Mouse (Mus musculus) cerebellum, postnatal 10 days (tissue): ENCODE measurements around the gene Klhl3.
A peak's percentile ranks its signal among the peaks of the same experiment; 100 is the strongest.

Source experiments
- DNase-seq, 2 experiments: peaks; one replicate each; pipeline ENCODE4 v3.0.0; 2021; ENCODE audit warnings: mixed read lengths in 2 of 2

Gene Klhl3

GRCm38 (mm10) chr13:58124278-58124677, 10.9 kb upstream of the Klhl3 start:
- DNase-seq: no peak

DNA sequence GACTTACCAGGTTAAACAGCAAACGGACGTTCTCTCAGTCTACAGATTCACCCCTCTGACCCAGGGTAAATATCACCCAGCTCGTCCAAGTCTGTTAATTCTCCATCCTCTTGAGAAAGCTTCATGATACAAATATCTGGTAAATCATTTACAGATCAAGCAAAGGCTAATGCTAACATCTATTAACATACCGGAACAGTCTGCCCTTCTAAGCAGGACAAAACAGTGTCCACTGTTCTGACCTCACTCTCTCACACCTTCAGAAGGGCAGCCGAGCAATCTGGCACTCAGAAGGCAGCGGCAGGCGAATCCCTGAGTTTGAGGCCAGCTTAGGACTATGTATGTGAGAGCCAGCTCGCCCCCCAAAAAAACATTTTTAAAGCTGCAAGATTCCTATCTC, 10.0 kb upstream of the Klhl3 start:
- no peak for DNase-seq

- DNase-seq: no peak
Observed at GRCm38 (mm10) chr13:58122786-58123297, 9.4 kb upstream of the Klhl3 start.

GRCm38 (mm10) chr13:58117318-58118017, 4.1 kb upstream of the Klhl3 start:
- peak; percentile 80 to 84 for DNase-seq

DNA sequence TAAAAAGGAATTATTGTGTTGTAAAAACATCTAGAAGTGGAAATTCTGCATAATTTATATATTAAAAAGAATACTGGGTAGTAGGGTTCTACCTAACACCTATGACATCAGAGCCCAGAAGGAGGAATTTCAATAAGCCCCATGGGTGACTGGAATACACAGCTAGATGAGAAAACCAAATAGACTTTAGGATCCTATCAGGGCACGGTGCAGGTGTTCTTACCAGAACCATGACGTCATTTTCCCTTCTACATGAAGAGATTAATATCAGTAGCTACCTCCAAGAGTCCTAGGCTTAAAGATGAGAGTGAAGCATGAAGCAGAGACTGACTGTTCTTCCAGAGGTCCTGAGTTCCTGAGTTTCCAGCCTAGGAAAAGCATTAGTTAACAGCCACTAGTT, 3.4 kb upstream of the Klhl3 start:
- no peak for DNase-seq

- no peak for DNase-seq
Observed at GRCm38 (mm10) chr13:58115227-58115626, 1.8 kb upstream of the Klhl3 start.

DNA sequence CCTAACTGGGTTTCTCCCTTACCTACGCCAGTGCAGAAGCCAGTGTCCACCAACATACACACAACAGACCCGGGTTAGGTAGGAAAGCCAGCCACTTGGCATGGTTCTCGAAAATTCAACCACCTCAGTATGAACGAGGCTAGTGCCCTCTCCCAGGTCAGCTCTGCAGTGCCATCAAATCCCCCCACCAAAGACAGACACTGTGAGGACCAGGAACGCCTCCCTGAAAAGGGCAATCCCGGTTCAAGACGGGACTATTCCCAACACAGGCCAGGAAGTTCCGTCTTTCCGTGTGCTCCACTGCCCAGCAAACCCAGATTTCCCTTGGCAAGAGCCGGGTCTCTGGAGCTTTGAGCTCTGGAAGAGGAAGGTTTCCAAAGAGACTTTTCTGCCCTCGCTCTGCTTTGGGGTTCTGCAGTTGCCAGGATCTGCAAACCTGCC, 771 bp downstream of the Klhl3 start:
- DNase-seq: peak; percentile 51 to 59

DNA sequence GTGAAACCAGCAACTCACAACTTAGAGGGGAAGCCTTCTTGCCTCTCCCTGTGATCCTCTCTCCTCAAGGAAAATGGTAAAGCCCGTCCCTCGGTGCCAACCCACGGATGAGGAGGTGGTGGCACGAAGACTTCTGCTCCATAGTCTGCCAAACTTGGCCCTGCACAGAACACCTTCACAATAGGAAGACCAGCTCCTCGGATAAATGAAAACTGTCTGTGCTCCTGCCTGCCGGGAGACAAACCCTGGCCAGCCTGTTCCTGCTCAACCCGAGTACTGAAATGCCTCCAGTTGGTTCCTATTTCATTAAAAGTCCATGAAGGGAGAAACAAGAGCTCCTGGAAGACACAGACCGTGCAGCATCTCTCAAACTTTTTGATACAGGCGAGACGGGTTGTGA, 1.2 kb downstream of the Klhl3 start:
- no peak for DNase-seq

DNA sequence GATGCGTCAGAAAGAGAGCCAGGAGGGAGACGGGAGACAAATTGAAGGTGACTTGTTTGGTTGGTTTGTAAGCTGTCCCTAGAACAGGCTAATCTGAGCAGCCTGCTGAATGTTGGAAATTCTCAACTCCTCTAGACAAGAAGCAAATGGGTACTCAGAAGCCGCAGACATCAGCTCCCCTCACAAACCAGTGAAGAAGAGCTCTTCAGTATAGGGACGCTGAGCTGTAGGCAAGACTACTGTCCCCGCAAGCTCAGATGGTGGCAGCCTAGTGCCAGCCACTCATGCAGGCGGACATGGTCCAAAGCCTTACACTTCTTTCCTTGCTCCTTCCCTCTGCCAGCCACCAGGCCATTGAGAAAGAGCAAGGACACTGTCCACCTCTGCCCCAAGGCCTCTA, 2.1 kb downstream of the Klhl3 start:
- peak; percentile 26 to 35 for DNase-seq

- no peak for DNase-seq
Observed at GRCm38 (mm10) chr13:58090643-58091042, 22.7 kb downstream of the Klhl3 start.

DNA sequence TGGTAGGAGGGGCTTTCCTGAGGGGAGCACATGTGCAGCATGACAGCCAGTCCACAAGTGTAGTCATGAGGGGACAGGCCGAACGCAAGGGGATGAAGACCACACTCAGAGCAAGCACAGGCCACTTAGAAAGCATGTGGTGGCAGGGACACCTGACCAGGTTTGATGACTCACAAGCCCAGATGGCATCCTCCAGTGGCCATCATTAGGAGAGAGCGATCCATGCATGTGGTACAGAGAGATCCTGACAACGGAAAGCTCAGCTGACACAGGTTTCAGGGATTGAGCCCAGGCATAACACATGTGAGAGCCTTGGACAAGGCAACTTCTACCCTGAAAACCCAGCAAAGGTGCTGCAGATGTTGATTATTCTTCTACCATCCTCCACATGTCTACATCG, 29.0 kb downstream of the Klhl3 start:
- no peak for DNase-seq

- no peak for DNase-seq
Observed at GRCm38 (mm10) chr13:58083521-58083920, 29.9 kb downstream of the Klhl3 start.

DNA sequence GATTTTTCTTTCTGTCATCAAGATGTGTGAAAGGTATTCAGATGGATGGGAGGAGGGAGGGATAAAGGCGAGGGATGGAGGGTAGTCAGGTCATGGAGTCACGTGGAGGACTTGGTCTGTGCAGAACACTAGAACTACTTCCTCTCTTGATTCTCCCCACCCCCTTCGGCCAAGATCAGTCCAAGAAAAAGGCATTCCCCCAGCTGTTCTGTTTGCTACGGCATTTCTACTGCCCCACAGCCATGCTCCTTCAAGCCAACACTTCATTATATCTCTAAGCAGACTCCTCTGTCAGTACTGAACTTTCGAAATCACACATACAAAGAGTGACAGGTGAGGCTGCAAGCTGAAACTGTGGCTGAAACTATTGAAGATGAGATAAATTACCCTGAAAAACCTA, 30.3 kb downstream of the Klhl3 start:
- DNase-seq: no peak

DNA sequence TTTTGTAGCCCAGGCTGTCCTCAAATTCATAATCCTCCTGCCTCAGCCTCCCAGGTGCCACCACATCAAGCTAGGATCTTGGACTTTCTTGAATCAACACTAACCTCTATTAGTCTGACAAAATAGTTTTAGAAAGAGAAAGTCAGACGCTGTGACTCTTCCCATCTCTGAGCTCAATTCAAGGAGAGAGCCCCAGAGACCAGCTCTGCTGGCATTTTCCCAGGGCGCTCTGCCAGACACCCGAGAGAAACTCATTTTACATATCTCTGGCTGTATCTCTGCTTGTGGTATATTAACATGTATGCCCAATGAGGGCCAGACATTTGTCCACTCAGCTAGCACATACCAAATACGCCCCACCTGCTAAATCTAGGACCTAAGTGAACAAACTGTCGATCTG, 35.0 kb downstream of the Klhl3 start:
- DNase-seq: peak; percentile 40 to 42

DNA sequence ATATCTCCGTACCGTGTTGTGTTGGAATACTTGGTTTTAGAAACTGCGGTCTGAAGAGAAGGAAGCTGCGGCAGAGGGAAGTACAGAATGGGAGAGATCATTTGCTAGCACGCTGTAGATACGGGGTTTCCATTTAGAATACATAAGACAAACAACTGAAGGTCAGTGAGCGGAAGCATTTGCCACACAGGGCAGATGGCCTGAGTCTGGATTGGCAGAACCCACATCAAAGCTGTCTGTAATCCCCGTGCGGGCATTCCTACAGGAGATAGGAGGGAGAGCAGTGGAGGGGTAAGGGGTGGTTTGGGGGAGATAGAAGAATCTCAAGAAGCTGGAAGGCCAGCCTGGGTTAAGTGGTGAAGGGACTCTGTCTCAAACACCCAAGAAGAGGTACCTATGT, 38.5 kb downstream of the Klhl3 start:
- peak; percentile 70 to 71 for DNase-seq

DNA sequence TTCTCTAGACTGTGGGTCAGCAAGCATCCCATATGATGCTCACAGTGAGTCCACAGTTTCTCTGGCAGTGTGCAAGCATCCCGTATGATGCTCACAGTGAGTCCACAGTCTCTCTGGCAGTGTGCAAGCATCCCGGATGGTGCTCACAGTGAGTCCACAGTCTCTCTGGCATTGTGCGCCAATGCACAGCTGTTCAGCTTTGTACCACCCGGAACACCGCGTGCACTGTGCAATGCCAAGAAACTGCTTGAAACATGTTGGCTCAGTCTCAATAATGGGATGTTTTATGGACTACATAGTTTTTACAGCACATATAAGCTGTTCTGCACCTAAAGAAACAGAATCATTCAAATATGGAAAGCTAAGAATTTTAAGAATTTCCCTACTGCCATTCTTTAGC, 38.9 kb downstream of the Klhl3 start:
- peak; percentile 82 to 83 for DNase-seq

DNA sequence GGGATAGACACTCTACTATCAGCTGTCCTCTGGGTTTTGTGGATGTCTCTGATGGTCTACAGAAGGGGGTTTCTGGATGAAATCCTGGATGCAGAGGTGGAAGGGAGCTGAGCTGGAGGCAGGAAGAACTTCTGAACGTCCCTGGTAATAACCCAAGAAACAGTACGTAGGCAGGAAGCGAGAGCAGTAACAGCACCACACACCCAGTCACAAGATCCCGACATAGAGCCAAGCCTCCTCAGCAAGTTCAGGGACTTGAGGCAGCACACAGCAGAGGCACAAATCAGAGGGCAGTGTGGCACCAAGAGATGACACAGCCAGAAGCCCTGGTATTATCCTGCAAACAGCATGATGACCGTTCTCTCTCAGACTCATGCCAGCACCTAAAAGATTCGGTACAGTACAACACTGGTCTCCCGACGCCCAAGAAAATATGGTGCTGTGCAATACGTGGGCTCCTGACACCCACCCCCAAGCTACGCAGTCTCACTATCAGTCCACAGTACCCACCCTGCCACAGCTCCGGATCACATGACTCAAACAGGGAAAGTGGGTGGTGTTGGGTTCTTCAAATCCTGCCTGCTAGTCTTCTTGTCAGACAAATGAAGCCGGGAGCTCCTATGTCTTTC, 40.0 kb downstream of the Klhl3 start:
- no peak for DNase-seq

- no peak for DNase-seq
Observed at GRCm38 (mm10) chr13:58071209-58071608, 42.2 kb downstream of the Klhl3 start.

GRCm38 (mm10) chr13:58070504-58070903, 42.9 kb downstream of the Klhl3 start:
- DNase-seq: peak in 1 of 2 experiments; percentile 35

- DNase-seq: peak in 1 of 2 experiments; percentile 38
Observed at GRCm38 (mm10) chr13:58068421-58069209, 44.8 kb downstream of the Klhl3 start.

GRCm38 (mm10) chr13:58067540-58068103, 45.8 kb downstream of the Klhl3 start:
- peak; percentile 31 to 37 for DNase-seq

DNA sequence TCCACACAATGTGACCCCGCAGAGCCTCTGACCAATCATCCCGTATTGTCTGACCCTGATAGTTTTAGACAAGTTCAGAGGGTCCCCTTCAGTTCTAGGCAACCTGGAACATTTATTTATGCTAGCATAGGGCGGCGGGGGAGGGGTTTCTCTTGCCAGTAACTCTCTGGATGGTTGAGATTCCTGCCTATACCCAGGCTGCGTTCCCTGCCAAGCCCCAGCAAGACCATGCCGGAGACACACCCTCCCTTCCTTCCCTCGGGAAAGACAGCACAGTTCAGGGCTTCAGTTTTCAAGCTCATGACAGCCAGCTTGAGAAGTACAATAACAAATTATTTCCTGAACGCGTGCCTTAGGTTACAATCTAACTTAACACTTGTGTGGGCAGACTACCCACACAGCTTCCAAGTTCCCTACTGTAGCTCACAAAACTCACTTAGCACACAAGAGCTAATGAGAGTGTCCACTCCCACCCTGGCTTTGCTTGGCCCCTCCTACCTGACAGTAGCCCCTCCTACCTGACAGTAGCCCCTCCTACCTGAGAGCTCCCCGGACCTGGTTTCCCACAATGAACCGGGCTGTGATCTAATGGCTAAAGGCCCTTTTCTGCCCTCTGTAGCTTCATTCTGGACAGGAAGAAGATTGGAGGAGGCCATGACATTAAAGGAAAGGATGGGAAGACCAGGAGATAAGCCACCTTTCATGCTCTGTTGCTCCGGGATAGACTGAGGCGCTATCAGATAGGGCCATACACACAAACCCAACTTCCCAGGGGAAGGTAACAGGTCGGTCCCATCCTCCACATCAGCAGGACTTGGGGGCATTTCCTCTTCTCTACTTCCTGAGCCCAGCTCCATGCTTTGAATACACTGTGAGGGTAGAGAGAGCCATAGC, 46.6 kb downstream of the Klhl3 start:
- no peak for DNase-seq
